In genomic region chr3:104944894-104945293, GRCm38 (mm10) we compare ENCODE assay signal across 23 mouse cellular contexts. TPM values are rescaled to one million over a fixed set of nuclear protein-coding genes. Genes with fewer than 3 reads are reported as not detected.
DNase-seq lines count a peak whose midpoint lies in the region; ATAC-seq and TF ChIP-seq lines count a peak whose summit lies in the region.
"Had no signal": no experiment of that assay in that cellular context is flagged by ENCODE, and none has a peak within 500 bp of the region (broad histone marks: within the 10 kb centered on the region; RNA-seq: fewer than 3 reads in every experiment).

No protein-coding gene starts in this region.

- DNase-seq in heart, adult 2 months: no peak
- DNase-seq in 3134 (ENCODE audit: extremely low read depth, insufficient read length, low spot score): peak; percentile 79
- peak; percentile 79 for DNase-seq in NIH3T3 (ENCODE audit: low read depth)
- DNase-seq in limb, embryonic 10.5 days (ENCODE audit: low spot score): no peak
- no peak for DNase-seq in right cerebral cortex, postnatal 10 days (ENCODE audit: low spot score in 2 of 2)
- no peak for DNase-seq in thymus, postnatal 0 days (ENCODE audit: low spot score)
- no peak for DNase-seq in kidney, postnatal 25 days
- DNase-seq: adrenal gland, postnatal 14 days; cerebellum, adult 11 months; cerebellum, postnatal 10 days; heart, postnatal 14 days; kidney, adult 18-20 months; kidney, postnatal 14 days; left cerebral cortex, postnatal 4 days; liver, postnatal 0 days; lung, postnatal 4 days; right cerebral cortex, adult 18-20 months had no signal

- H3K4me3 ChIP-seq in heart, embryonic 13.5 days: no peak overlapping the region
- H3K4me3 ChIP-seq in heart, adult 2 months: no peak overlapping the region
- H3K4me3 ChIP-seq in limb, embryonic 10.5 days: no peak overlapping the region
- H3K4me3 ChIP-seq: embryonic facial prominence, embryonic 15.5 days; hindbrain, embryonic 12.5 days; neural tube, embryonic 13.5 days had no signal

- H3K27me3 ChIP-seq in heart, embryonic 13.5 days (replicated peaks): no peaks in the 10 kb centered on the region
- H3K27me3 ChIP-seq in heart, adult 2 months (ENCODE audit: control insufficient read depth, insufficient read depth, low read length): no peaks in the 10 kb centered on the region
- no peaks in the 10 kb centered on the region for H3K27me3 ChIP-seq in limb, embryonic 10.5 days (ENCODE audit: low read depth, poor library complexity, severe bottlenecking)
- H3K27me3 ChIP-seq: embryonic facial prominence, embryonic 15.5 days; hindbrain, embryonic 12.5 days; neural tube, embryonic 13.5 days had no signal

- intact Hi-C loops in heart, adult 2 months (cut with DNase I): no loop called here

- H3K4me2 ChIP-seq in heart, embryonic 13.5 days: no peak overlapping the region
- H3K4me2 ChIP-seq: embryonic facial prominence, embryonic 15.5 days; heart, embryonic 11.5 days; hindbrain, embryonic 12.5 days; neural tube, embryonic 13.5 days had no signal

- TF ChIP-seq EP300 in heart, adult 2 months (IDR thresholded peaks at IDR 0.05; ENCODE audit: insufficient read depth, low read depth, low read length): no peak

- TF ChIP-seq CTCF in heart, adult 2 months (IDR thresholded peaks at IDR 0.05): no peak

- peak overlapping the region; percentile 33; the same call in 1 of the 2 replicates for H3K9ac ChIP-seq in heart, embryonic 13.5 days
- no peak overlapping the region for H3K9ac ChIP-seq in heart, adult 2 months (ENCODE audit: low read depth, low read length)
- H3K9ac ChIP-seq: embryonic facial prominence, embryonic 15.5 days; hindbrain, embryonic 12.5 days; liver, postnatal 0 days; neural tube, embryonic 13.5 days had no signal

- no peaks in the 10 kb centered on the region for H3K9me3 ChIP-seq in heart, embryonic 13.5 days
- no peaks in the 10 kb centered on the region for H3K9me3 ChIP-seq in limb, embryonic 10.5 days (replicated peaks)
- H3K9me3 ChIP-seq: embryonic facial prominence, embryonic 15.5 days; hindbrain, embryonic 12.5 days; neural tube, embryonic 13.5 days had no signal

- no peaks in the 10 kb centered on the region for H3K79me2 ChIP-seq in heart, adult 2 months (replicated peaks; ENCODE audit: control insufficient read depth, insufficient read depth, low read length)

- no peak for ATAC-seq in heart, embryonic 13.5 days (ENCODE audit: extremely low read depth, insufficient number of reproducible peaks, low FRiP score, low TSS enrichment)
- ATAC-seq: activated CD4-positive, CD25-positive, alpha-beta regulatory T cell, adult 4 months; liver, postnatal 0 days had no signal

- no peak for TF ChIP-seq POLR2A in heart, adult 2 months (IDR thresholded peaks at IDR 0.05; ENCODE audit: insufficient read depth, low read depth, low read length)

- 54% methylated on average over 9 of the region's 9 CpGs for WGBS in heart, embryonic 13.5 days
- 83% methylated on average over 9 of the region's 9 CpGs for WGBS in heart, adult 2 months
- WGBS in limb, embryonic 10.5 days: 71% methylated on average over 9 of the region's 9 CpGs

- peaks cover 43% of the 10 kb centered on the region for H3K36me3 ChIP-seq in heart, embryonic 13.5 days
- no peaks in the 10 kb centered on the region; the same call in 1 of the 2 replicates for H3K36me3 ChIP-seq in heart, adult 2 months (ENCODE audit: control insufficient read depth, insufficient read depth, low read length)
- H3K36me3 ChIP-seq in limb, embryonic 10.5 days: peaks cover 28% of the 10 kb centered on the region

- peaks cover 42% of the 10 kb centered on the region for H3K4me1 ChIP-seq in heart, embryonic 13.5 days
- peaks cover 2% of the 10 kb centered on the region for H3K4me1 ChIP-seq in heart, adult 2 months (ENCODE audit: control insufficient read depth, insufficient read depth, low read length)
- peaks cover 51% of the 10 kb centered on the region for H3K4me1 ChIP-seq in limb, embryonic 10.5 days

- H3K27ac ChIP-seq in heart, embryonic 13.5 days (replicated peaks): no peak overlapping the region; the same call in 1 of the 2 replicates
- H3K27ac ChIP-seq in heart, adult 2 months: no peak overlapping the region
- 0 out of 2 replicates have a peak overlapping the region, but pooled peaks have one; percentile 23 for H3K27ac ChIP-seq in limb, embryonic 10.5 days
- H3K27ac ChIP-seq: embryonic facial prominence, embryonic 15.5 days; hindbrain, embryonic 12.5 days; neural tube, embryonic 13.5 days had no signal

RNA-seq across cellular contexts. Expression of gene Wnt2b, which starts 16.8 kb away (rescaled TPM):
- polyA plus RNA-seq in heart, embryonic 13.5 days (2015; fragmentation: Nextera tagmentation; extraction: Ambion mirVana): 1.1 and 1.8 TPM in 2 replicates
- total RNA-seq in heart, adult 2 months (2021): under 1 TPM; 0.76 to 0.77 TPM
- 0.51 and 0.94 TPM in 2 replicates for polyA plus RNA-seq in heart, adult 2 months (2012; rRNA removed)
- polyA plus RNA-seq in limb, embryonic 10.5 days (2016; fragmentation: Nextera tagmentation; extraction: Ambion mirVana): 0.28 and 0.39 TPM in 2 replicates
- 0.13 and 0.24 TPM in 2 replicates for polyA plus RNA-seq in thymus, postnatal 0 days (2015; fragmentation: Nextera tagmentation; extraction: Ambion mirVana)

Comparison
In these comparisons a context has a peak if more than half of its experiments do, and no peak if none do; other contexts are left out.
1. DNase-seq: peak in 3134 (single experiment) and NIH3T3 (single experiment); none in heart, adult 2 months (0 of 2), limb, embryonic 10.5 days (single experiment), right cerebral cortex, postnatal 10 days (0 of 2), thymus, postnatal 0 days (single experiment) and kidney, postnatal 25 days (0 of 2).